In genomic region chr6:122810022-122810614, GRCm38 (mm10) we compare ENCODE assay signal across 8 mouse cellular contexts. TPM values are rescaled to one million over a fixed set of nuclear protein-coding genes. Genes with fewer than 3 reads are reported as not detected.
DNase-seq lines count a peak whose midpoint lies in the region; ATAC-seq and TF ChIP-seq lines count a peak whose summit lies in the region.

No protein-coding gene starts in this region.

- peaks cover 3 to 6% of the 10 kb centered on the region in 2 experiments; a peak in 3 of 4 replicates for H3K4me1 ChIP-seq in heart, embryonic 14.5 days (ENCODE audit: control insufficient read depth in 2 of 2, insufficient read depth in 2 of 2, low read length in 2 of 2)
- 0 out of 2 replicates have a peak, but pooled peaks cover 4% of the 10 kb centered on the region for H3K4me1 ChIP-seq in embryonic facial prominence, embryonic 14.5 days (ENCODE audit: control insufficient read depth, insufficient read depth, low read length)
- peaks cover 5% of the 10 kb centered on the region; the same call in 1 of the 2 replicates for H3K4me1 ChIP-seq in intestine, postnatal 0 days (replicated peaks; ENCODE audit: control insufficient read depth, insufficient read depth, low read length)
- H3K4me1 ChIP-seq in neural tube, embryonic 14.5 days (ENCODE audit: control insufficient read depth, insufficient read depth, low read length) = peaks cover 8% of the 10 kb centered on the region

- H3K27me3 ChIP-seq in heart, embryonic 14.5 days (ENCODE audit: control insufficient read depth, insufficient read depth, low read length) = no peaks in the 10 kb centered on the region
- no peaks in the 10 kb centered on the region for H3K27me3 ChIP-seq in embryonic facial prominence, embryonic 14.5 days (replicated peaks; ENCODE audit: control insufficient read depth, insufficient read depth, low read length)
- no peaks in the 10 kb centered on the region for H3K27me3 ChIP-seq in intestine, postnatal 0 days (replicated peaks; ENCODE audit: control insufficient read depth, insufficient read depth, low read length)
- no peaks in the 10 kb centered on the region for H3K27me3 ChIP-seq in neural tube, embryonic 14.5 days (ENCODE audit: control insufficient read depth, insufficient read depth, low read length)

- H3K4me2 ChIP-seq in heart, embryonic 14.5 days (ENCODE audit: low read length) = peak overlapping the region; percentile 66
- H3K4me2 ChIP-seq in embryonic facial prominence, embryonic 14.5 days (ENCODE audit: low read depth, low read length) = peak overlapping the region; percentile 81
- peak overlapping the region; percentile 65 for H3K4me2 ChIP-seq in intestine, postnatal 0 days (replicated peaks; ENCODE audit: low read depth)
- H3K4me2 ChIP-seq in neural tube, embryonic 14.5 days (ENCODE audit: low read depth, low read length) = peak overlapping the region; percentile 66

- peak overlapping the region; percentile 97 to 99 for H3K27ac ChIP-seq in heart, embryonic 14.5 days (replicated peaks in 1 of 2; ENCODE audit: control insufficient read depth in 1 of 2, insufficient read depth in 1 of 2, low read depth in 2 of 2, low read length in 2 of 2)
- peak overlapping the region; percentile 100 for H3K27ac ChIP-seq in embryonic facial prominence, embryonic 14.5 days (replicated peaks; ENCODE audit: low read depth, low read length)
- H3K27ac ChIP-seq in intestine, postnatal 0 days (ENCODE audit: low read depth, low read length) = peak overlapping the region; percentile 99
- peak overlapping the region; percentile 95 for H3K27ac ChIP-seq in neural tube, embryonic 14.5 days (ENCODE audit: low read depth, low read length)

- peak overlapping the region; percentile 60 to 98 for H3K4me3 ChIP-seq in heart, embryonic 14.5 days (ENCODE audit: control insufficient read depth in 1 of 2, insufficient read depth in 1 of 2, low read depth in 1 of 2, low read length in 2 of 2)
- H3K4me3 ChIP-seq in embryonic facial prominence, embryonic 14.5 days (ENCODE audit: low read depth, low read length) = peak overlapping the region; percentile 67
- H3K4me3 ChIP-seq in intestine, postnatal 0 days (ENCODE audit: low read depth, low read length) = peak overlapping the region; percentile 56
- peak overlapping the region; percentile 50 for H3K4me3 ChIP-seq in neural tube, embryonic 14.5 days (ENCODE audit: low read depth, low read length)

- peak overlapping the region; percentile 72 for H3K9ac ChIP-seq in heart, embryonic 14.5 days (ENCODE audit: low read length)
- H3K9ac ChIP-seq in embryonic facial prominence, embryonic 14.5 days (ENCODE audit: low read depth, low read length) = peak overlapping the region; percentile 67
- peak overlapping the region; percentile 40; the same call in 1 of the 2 replicates for H3K9ac ChIP-seq in intestine, postnatal 0 days (ENCODE audit: low read depth, low read length)
- peak overlapping the region; percentile 12; the same call in 1 of the 2 replicates for H3K9ac ChIP-seq in neural tube, embryonic 14.5 days (replicated peaks; ENCODE audit: low read depth, low read length)

- H3K36me3 ChIP-seq in heart, embryonic 14.5 days (ENCODE audit: control insufficient read depth, insufficient read depth, low read length) = no peaks in the 10 kb centered on the region
- H3K36me3 ChIP-seq in embryonic facial prominence, embryonic 14.5 days (ENCODE audit: control insufficient read depth, insufficient read depth, low read length) = no peaks in the 10 kb centered on the region
- no peaks in the 10 kb centered on the region for H3K36me3 ChIP-seq in intestine, postnatal 0 days (ENCODE audit: control insufficient read depth, insufficient read depth)
- H3K36me3 ChIP-seq in neural tube, embryonic 14.5 days (ENCODE audit: control insufficient read depth, insufficient read depth, low read length) = no peaks in the 10 kb centered on the region

- no peak for TF ChIP-seq CTCF in intestine, postnatal 0 days (IDR thresholded peaks at IDR 0.05; ENCODE audit: low read depth)

- WGBS in heart, embryonic 14.5 days = under 1% methylated on average over 11 of the region's 11 CpGs
- WGBS in embryonic facial prominence, embryonic 14.5 days = 0% methylated on average over 11 of the region's 11 CpGs
- 1% methylated on average over 11 of the region's 11 CpGs for WGBS in intestine, postnatal 0 days
- WGBS in neural tube, embryonic 14.5 days = 2% methylated on average over 11 of the region's 11 CpGs

- no peaks in the 10 kb centered on the region for H3K9me3 ChIP-seq in heart, embryonic 14.5 days (ENCODE audit: control insufficient read depth, low read length)
- H3K9me3 ChIP-seq in embryonic facial prominence, embryonic 14.5 days (ENCODE audit: control insufficient read depth, low read length) = no peaks in the 10 kb centered on the region
- no peaks in the 10 kb centered on the region for H3K9me3 ChIP-seq in intestine, postnatal 0 days (ENCODE audit: control insufficient read depth)
- no peaks in the 10 kb centered on the region for H3K9me3 ChIP-seq in neural tube, embryonic 14.5 days (ENCODE audit: control insufficient read depth, low read length)

- ATAC-seq in heart, embryonic 14.5 days (ENCODE audit: insufficient number of reproducible peaks, insufficient read depth, low FRiP score, low read depth) = no peak
- ATAC-seq in embryonic facial prominence, embryonic 14.5 days (ENCODE audit: low read depth) = no peak
- ATAC-seq in intestine, postnatal 0 days = no peak; the same call in 1 of the 2 replicates
- no peak for ATAC-seq in neural tube, embryonic 14.5 days (ENCODE audit: low read depth)

- no peak for DNase-seq in heart, postnatal 25 days (ENCODE audit: low spot score)
- peak; percentile 89 for DNase-seq in CD4-positive, CD25-positive, alpha-beta regulatory T cell, adult 2 months (ENCODE audit: low read depth, low spot score)
- peak; percentile 27 for DNase-seq in embryonic facial prominence, embryonic 14.5 days (ENCODE audit: low spot score)
- DNase-seq in adrenal gland, adult 18-20 months (ENCODE audit: low spot score in 2 of 2) = no peak
- DNase-seq in layer of hippocampus, postnatal 25 days (ENCODE audit: extremely low spot score in 1 of 2, low spot score in 1 of 2) = no peak

- intact Hi-C loops in heart, postnatal 25 days (cut with DNase I) = loop anchor here (2.0 to 10.0 kb wide), 3 partner anchors 17 to 475 kb away; no protein-coding TSS in a partner anchor

RNA-seq across cellular contexts. Expression of gene Slc2a3, which starts 8.7 kb away (rescaled TPM):
- 10.3 and 10.7 TPM in 2 replicates for polyA plus RNA-seq in heart, embryonic 14.5 days (2014; fragmentation: Nextera tagmentation; extraction: Ambion mirVana)
- 1 to 10 TPM; 1.8 to 2.2 TPM for total RNA-seq in heart, postnatal 25 days (2021)
- polyA plus RNA-seq in embryonic facial prominence, embryonic 14.5 days (2014; fragmentation: Nextera tagmentation; extraction: Ambion mirVana) = 23.9 and 32.0 TPM in 2 replicates
- 2.9 TPM in 2 replicates for polyA plus RNA-seq in intestine, postnatal 0 days (2015; fragmentation: Nextera tagmentation; extraction: Ambion mirVana)
- 44.3 and 45.4 TPM in 2 replicates for polyA plus RNA-seq in neural tube, embryonic 14.5 days (2014; fragmentation: Nextera tagmentation; extraction: Ambion mirVana)
- 10 to 100 TPM in 1 of 2 experiments, 1 to 10 TPM in 1; 8.1 to 10.3 TPM for total RNA-seq in adrenal gland, adult 18-20 months (2021)
- 100 to 1,000 TPM; 115 to 119 TPM for total RNA-seq in layer of hippocampus, postnatal 25 days (2021)

RNA-seq across cellular contexts. Expression of gene Foxj2, which starts 9.6 kb away (rescaled TPM):
- polyA plus RNA-seq in heart, embryonic 14.5 days (2014; fragmentation: Nextera tagmentation; extraction: Ambion mirVana) = 7.8 and 7.9 TPM in 2 replicates
- 10 to 100 TPM; 31.8 to 37.0 TPM for total RNA-seq in heart, postnatal 25 days (2021)
- 9.0 and 9.7 TPM in 2 replicates for polyA plus RNA-seq in embryonic facial prominence, embryonic 14.5 days (2014; fragmentation: Nextera tagmentation; extraction: Ambion mirVana)
- 2.8 and 2.9 TPM in 2 replicates for polyA plus RNA-seq in intestine, postnatal 0 days (2015; fragmentation: Nextera tagmentation; extraction: Ambion mirVana)
- polyA plus RNA-seq in neural tube, embryonic 14.5 days (2014; fragmentation: Nextera tagmentation; extraction: Ambion mirVana) = 8.8 and 9.8 TPM in 2 replicates
- total RNA-seq in adrenal gland, adult 18-20 months (2021) = 10 to 100 TPM; 17.1 TPM
- total RNA-seq in layer of hippocampus, postnatal 25 days (2021) = 10 to 100 TPM; 27.5 to 29.0 TPM

RNA-seq across cellular contexts. Expression of gene C3ar1, which starts 45.8 kb away (rescaled TPM):
- 3.1 and 4.2 TPM in 2 replicates for polyA plus RNA-seq in heart, embryonic 14.5 days (2014; fragmentation: Nextera tagmentation; extraction: Ambion mirVana)
- total RNA-seq in heart, postnatal 25 days (2021) = 1 to 10 TPM; 2.9 to 3.3 TPM
- 4.8 and 5.1 TPM in 2 replicates for polyA plus RNA-seq in embryonic facial prominence, embryonic 14.5 days (2014; fragmentation: Nextera tagmentation; extraction: Ambion mirVana)
- 2.1 and 2.2 TPM in 2 replicates for polyA plus RNA-seq in intestine, postnatal 0 days (2015; fragmentation: Nextera tagmentation; extraction: Ambion mirVana)
- 0.72 and 2.7 TPM in 2 replicates for polyA plus RNA-seq in neural tube, embryonic 14.5 days (2014; fragmentation: Nextera tagmentation; extraction: Ambion mirVana)
- 1 to 10 TPM; 2.4 to 5.5 TPM for total RNA-seq in adrenal gland, adult 18-20 months (2021)
- 1 to 10 TPM in 1 of 2 experiments, under 1 TPM in 1; 0.62 to 1.2 TPM for total RNA-seq in layer of hippocampus, postnatal 25 days (2021)

Comparison
In these comparisons a context has a peak if more than half of its experiments do, and no peak if none do; other contexts are left out.
1. H3K9ac ChIP-seq: peak in every context shown above with its lines; median percentile 72 in heart, embryonic 14.5 days; 67 in embryonic facial prominence, embryonic 14.5 days; 40 in intestine, postnatal 0 days; 12 in neural tube, embryonic 14.5 days.
2. DNase-seq: peak in CD4-positive, CD25-positive, alpha-beta regulatory T cell, adult 2 months (single experiment) and embryonic facial prominence, embryonic 14.5 days (single experiment); none in heart, postnatal 25 days (single experiment), adrenal gland, adult 18-20 months (0 of 2) and layer of hippocampus, postnatal 25 days (0 of 2).
3. Peak in every context shown above with its lines, with median percentiles within 50 percentile points of each other: H3K27ac ChIP-seq, H3K4me2 ChIP-seq and H3K4me3 ChIP-seq.